In genomic region chr12:110991361-110992127, GRCm38 (mm10) we compare ENCODE assay signal across 8 mouse cellular contexts. TPM values are rescaled to one million over a fixed set of nuclear protein-coding genes. Genes with fewer than 3 reads are reported as not detected.
A peak's percentile ranks its signal among the peaks of the same experiment; 100 is the strongest.
DNase-seq lines count a peak whose midpoint lies in the region; ATAC-seq lines count a peak whose summit lies in the region.

No protein-coding gene starts in this region.

- no peaks in the 10 kb centered on the region for H3K9me3 ChIP-seq in forebrain, embryonic 13.5 days (replicated peaks)

- peak overlapping the region; percentile 63; the same call in 1 of the 2 replicates for H3K27ac ChIP-seq in forebrain, embryonic 13.5 days

- peak overlapping the region; percentile 63 for H3K9ac ChIP-seq in forebrain, embryonic 13.5 days

- no peaks in the 10 kb centered on the region for H3K36me3 ChIP-seq in forebrain, embryonic 13.5 days (ENCODE audit: poor library complexity, severe bottlenecking)

- peak; percentile 95 for DNase-seq in R1 (ENCODE audit: low read depth, low spot score)
- DNase-seq in cerebellum, adult 11 months = peak; percentile 55
- peak; percentile 34 to 36 for DNase-seq in layer of hippocampus, postnatal 14 days (ENCODE audit: low spot score in 2 of 2)
- DNase-seq in skeletal muscle tissue, adult 2 months (ENCODE audit: low read depth, low spot score) = peak; percentile 66
- no peak for DNase-seq in Muller cell, postnatal 12 days (ENCODE audit: inconsistent ontology term)

- peak overlapping the region; percentile 61 for H3K4me2 ChIP-seq in forebrain, embryonic 13.5 days

- WGBS in forebrain, embryonic 13.5 days = 3% methylated on average over 23 of the region's 23 CpGs

- no peaks in the 10 kb centered on the region for H3K27me3 ChIP-seq in forebrain, embryonic 13.5 days

- H3K4me1 ChIP-seq in forebrain, embryonic 13.5 days = peaks cover 13% of the 10 kb centered on the region; the same call in 1 of the 2 replicates

- ATAC-seq in forebrain, embryonic 13.5 days = peak; percentile 88
- ATAC-seq in hematopoietic stem cell, adult 5-6 weeks (replicated peaks in 1 of 2; ENCODE audit: insufficient read depth in 1 of 2, low FRiP score in 2 of 2, low TSS enrichment in 1 of 2, low read depth in 1 of 2, poor library complexity in 2 of 2, severe bottlenecking in 2 of 2) = peak; percentile 85 to 86
- ATAC-seq in megakaryocyte progenitor cell, adult 5-6 weeks (replicated peaks; ENCODE audit: poor library complexity) = peak; percentile 85

- peak overlapping the region; percentile 44 for H3K4me3 ChIP-seq in forebrain, embryonic 13.5 days

RNA-seq across cellular contexts. Expression of gene Ankrd9, which starts 12.7 kb away (rescaled TPM):
- 9.1 and 9.4 TPM in 2 replicates for polyA plus RNA-seq in forebrain, embryonic 13.5 days (2015; fragmentation: Nextera tagmentation; extraction: Ambion mirVana)
- 4.2 and 6.8 TPM in 2 replicates for total RNA-seq in hematopoietic stem cell, adult 5-6 weeks (2017)
- 10 to 100 TPM in 1 of 2 experiments, 1 to 10 TPM in 1; 9.6 to 10.1 TPM for total RNA-seq in layer of hippocampus, postnatal 14 days (2021)
- 1.1 and 1.4 TPM in 2 replicates for total RNA-seq in megakaryocyte progenitor cell, adult 5-6 weeks (2015)
- 1.8 and 4.6 TPM in 2 replicates for total RNA-seq in megakaryocyte progenitor cell, adult 5-6 weeks (2017)

RNA-seq across cellular contexts. Expression of gene Rcor1, which starts 47.6 kb away (rescaled TPM):
- 8.0 and 8.4 TPM in 2 replicates for polyA plus RNA-seq in forebrain, embryonic 13.5 days (2015; fragmentation: Nextera tagmentation; extraction: Ambion mirVana)
- 32.0 and 47.7 TPM in 2 replicates for total RNA-seq in hematopoietic stem cell, adult 5-6 weeks (2017)
- total RNA-seq in layer of hippocampus, postnatal 14 days (2021) = 10 to 100 TPM; 17.6 to 19.2 TPM
- 53.7 and 59.9 TPM in 2 replicates for total RNA-seq in megakaryocyte progenitor cell, adult 5-6 weeks (2015)
- 41.1 and 43.2 TPM in 2 replicates for total RNA-seq in megakaryocyte progenitor cell, adult 5-6 weeks (2017)
